Mouse (Mus musculus): ENCODE measurements around the gene Fars2. TPM values are rescaled to one million over a fixed set of nuclear protein-coding genes. Genes with fewer than 3 reads are reported as not detected.

Gene Fars2
- total RNA-seq, 2 experiments from 2014 or later = 33.7 to 42.4 TPM

DNA sequence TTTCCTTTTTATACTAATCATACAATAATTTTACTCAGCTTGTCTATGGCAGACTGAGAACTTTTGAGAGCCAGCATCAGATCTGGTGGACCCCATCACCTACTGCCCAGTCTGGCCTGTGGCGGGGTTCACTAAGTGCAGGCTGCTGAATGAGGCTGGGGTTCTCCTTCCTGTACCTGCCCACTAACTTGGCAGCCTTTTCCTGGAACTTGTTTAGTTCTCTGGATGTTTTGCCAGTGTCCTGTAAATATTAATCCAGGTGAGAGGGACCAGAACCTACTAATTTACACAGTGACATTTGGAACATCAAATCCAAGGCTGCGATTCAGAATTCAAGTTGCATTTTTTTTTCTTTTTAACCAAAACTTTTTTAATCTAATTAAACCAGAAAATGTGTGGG, 367.2 kb downstream of the Fars2 start:
- Histone ChIP-seq H3K27ac (no peak overlapping the region), H3K4me3 (no peak overlapping the region)
- DNase-seq (ENCODE audit: low spot score in 2 of 2) = no peak
- TF ChIP-seq CTCF (conservative IDR thresholded peaks at IDR 0.05) = no peak

DNA sequence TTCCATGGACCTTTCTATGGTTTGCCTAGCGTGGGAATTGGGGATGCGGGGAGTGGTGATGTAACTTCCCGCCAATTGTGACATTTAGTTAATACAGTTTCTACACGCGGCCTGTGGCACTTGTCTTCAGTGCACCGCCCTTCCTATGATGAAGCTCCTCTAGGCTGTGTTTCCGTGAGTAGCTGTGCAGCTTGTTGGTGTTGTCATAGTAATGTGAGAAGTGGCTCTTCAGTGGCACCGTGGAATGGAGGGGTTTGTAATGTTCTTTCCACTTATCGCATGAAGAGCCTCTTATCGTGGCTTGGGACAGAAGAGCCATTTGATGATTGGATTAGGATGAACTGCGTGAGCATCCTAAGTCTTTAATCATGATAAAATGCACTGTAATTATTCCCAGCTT, 369.5 kb downstream of the Fars2 start:
- H3K27ac ChIP-seq = no peak overlapping the region
- no peak overlapping the region for H3K4me3 ChIP-seq
- DNase-seq (ENCODE audit: low spot score in 2 of 2) = no peak
- no peak for TF ChIP-seq CTCF (conservative IDR thresholded peaks at IDR 0.05)

DNA sequence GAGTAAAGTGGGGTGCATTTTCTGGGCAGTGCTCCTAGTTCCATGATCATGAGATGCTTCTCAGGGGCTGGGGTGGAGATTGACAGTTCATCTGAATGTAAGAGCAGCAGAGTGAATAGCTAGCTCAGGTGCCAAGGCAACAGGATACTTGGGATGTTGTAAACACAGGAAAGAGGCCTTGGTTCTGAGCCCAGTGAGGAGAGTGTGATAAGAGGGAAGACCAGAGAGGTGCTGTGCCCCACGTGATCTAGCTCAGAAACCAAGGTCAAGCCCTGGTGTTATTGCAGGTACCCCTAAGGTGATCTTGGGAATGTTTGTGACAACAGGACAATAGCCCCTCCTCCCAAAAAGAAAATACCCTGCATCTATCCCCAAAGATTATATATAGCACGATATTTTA, 372.2 kb downstream of the Fars2 start:
- no peak for DNase-seq (ENCODE audit: low spot score in 2 of 2)
- H3K27ac ChIP-seq = peak overlapping the region; percentile 92; the same call in 1 of the 2 replicates
- H3K4me3 ChIP-seq = no peak overlapping the region
- TF ChIP-seq CTCF (conservative IDR thresholded peaks at IDR 0.05) = no peak

DNA sequence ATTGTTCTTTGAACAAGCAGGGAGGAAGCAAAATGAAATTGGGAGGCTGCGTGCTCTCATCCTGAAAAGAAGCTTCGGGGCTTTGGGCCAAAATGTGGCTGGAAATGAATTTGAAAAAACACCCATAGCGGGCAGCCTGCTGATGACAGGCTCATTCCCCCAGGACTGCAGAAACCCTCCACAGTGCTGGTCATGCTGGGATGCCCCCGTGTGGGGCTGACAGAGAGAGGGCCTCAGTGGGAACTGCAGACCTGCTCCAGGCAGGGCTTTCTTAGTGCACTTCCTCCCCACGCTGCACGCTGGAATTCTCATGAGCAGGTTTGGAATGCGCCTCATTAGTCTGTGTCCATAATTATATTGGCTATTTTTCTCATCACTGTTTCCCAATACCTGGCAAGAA, 373.4 kb downstream of the Fars2 start:
- H3K27ac ChIP-seq = peak overlapping the region; percentile 92
- no peak for DNase-seq (ENCODE audit: low spot score in 2 of 2)
- 0 out of 2 replicates have a peak, but pooled peaks have one; percentile 13 for TF ChIP-seq CTCF (conservative IDR thresholded peaks at IDR 0.05)

DNA sequence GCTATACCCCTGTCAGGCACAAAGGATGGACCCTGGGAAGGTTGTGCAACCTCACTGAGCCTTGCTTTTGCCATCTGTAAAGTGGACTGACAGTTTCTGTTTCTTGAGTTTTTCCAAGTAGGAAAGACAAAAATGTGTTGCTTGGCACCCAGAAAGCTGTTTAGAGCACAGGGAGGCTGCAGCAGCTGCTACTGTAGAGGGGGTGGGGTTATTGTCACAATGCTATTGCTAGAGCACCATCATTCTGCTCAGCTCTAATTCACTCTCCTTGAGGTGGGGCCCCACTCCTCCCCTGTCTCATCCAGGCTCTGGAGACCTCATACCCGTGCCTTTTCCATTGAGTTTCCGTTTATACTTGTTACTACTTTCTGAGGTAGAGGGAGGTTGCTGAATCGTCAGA, 375.2 kb downstream of the Fars2 start:
- no peak for TF ChIP-seq CTCF (conservative IDR thresholded peaks at IDR 0.05)
- Histone ChIP-seq H3K27ac (peak overlapping the region; percentile 92), H3K4me3 (no peak overlapping the region)
- peak; percentile 50 to 71 for DNase-seq (ENCODE audit: low spot score in 2 of 2)

More for the DNA sequence above, 373.4 kb downstream of the Fars2 start:
- no peak overlapping the region for H3K4me3 ChIP-seq

DNA sequence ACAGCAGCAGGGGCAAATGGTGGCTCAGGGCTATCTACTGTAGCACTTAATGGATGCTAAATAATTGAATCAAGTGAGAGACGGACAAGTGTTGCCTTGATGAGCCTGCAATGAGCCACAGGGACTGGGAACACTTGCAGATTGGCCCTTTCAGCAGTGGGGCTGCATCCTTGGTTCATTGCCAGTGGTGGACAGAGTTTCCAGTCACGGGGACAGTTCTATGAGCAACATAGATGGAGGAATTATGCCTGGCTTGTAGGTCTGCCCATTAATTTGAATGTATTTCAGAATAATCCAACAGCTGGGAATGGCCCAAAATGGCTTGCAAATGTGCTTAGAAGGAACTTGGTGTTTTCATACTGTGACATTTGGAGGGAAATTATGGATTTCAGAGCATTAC, 376.1 kb downstream of the Fars2 start:
- no peak for TF ChIP-seq CTCF (conservative IDR thresholded peaks at IDR 0.05)
- Histone ChIP-seq H3K27ac (peak overlapping the region; percentile 92), H3K4me3 (no peak overlapping the region)
- DNase-seq (ENCODE audit: low spot score in 2 of 2) = no peak

DNA sequence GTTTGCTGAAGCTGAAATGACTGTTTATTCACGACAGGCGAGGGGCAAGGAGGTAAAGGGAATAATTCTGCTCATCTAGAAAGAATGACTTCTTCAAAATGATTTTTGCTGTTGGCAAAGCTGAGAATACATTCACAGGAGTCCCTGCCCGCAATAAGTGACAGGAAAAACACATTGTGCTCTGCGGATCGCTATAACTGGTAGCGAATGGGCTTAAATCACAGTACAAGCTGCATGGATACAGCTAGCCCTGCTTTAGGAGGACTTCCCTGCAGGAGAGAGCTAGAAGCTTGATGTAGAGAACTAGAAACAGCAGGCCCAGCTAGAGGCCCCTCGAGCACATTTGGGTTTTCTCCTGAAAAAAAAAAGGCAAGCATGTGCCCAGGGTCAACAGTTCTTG, 376.6 kb downstream of the Fars2 start:
- no peak for TF ChIP-seq CTCF (conservative IDR thresholded peaks at IDR 0.05)
- Histone ChIP-seq H3K27ac (peak overlapping the region; percentile 92), H3K4me3 (no peak overlapping the region)
- peak in 1 of 2 experiments; percentile 34 for DNase-seq (ENCODE audit: low spot score in 2 of 2)

DNA sequence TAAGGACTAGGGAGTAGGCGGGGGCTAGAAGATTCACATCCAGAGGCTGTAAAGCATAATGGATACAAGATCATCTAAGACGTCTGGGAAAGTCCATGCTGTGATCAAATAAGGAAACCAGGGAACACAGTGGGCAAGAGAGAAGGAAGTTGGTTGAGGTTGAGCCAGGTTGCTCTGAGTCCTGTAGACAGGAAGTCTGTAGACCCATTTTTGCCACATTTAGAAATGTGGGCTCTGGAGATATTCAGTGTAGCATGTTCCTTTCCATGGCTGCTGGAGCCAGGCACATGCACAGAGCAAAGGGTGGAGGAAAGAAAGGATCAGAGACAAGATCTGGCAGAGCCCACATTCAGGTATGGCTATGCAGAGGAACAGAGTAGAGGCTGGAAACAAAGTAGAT, 378.8 kb downstream of the Fars2 start:
- DNase-seq (ENCODE audit: low spot score in 2 of 2) = no peak
- peak overlapping the region; percentile 92; the same call in 1 of the 2 replicates for H3K27ac ChIP-seq
- TF ChIP-seq CTCF (conservative IDR thresholded peaks at IDR 0.05) = no peak
- H3K4me3 ChIP-seq = no peak overlapping the region

DNA sequence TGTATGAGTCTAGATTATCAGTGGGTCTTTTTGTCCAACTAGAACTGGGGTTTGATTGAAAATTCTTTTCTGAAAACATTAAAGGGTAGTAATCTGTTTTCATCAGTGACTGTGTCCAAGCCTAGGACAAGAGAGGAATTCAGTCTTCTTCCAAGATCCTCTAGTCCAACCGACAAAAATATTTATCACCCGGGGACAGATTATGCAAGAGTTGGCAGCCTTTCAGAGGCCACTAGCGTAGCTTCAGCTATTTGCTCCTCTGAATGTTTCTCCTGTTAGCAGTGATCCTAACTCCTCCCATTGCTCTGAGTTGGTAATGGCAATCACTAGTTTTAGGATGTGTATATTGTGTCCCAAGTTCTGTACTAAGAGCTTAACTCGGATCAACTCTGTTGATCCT, 380.1 kb downstream of the Fars2 start:
- no peak for TF ChIP-seq CTCF (conservative IDR thresholded peaks at IDR 0.05)
- Histone ChIP-seq H3K4me3 (no peak overlapping the region), H3K27ac (no peak overlapping the region)
- DNase-seq (ENCODE audit: low spot score in 2 of 2) = no peak

DNA sequence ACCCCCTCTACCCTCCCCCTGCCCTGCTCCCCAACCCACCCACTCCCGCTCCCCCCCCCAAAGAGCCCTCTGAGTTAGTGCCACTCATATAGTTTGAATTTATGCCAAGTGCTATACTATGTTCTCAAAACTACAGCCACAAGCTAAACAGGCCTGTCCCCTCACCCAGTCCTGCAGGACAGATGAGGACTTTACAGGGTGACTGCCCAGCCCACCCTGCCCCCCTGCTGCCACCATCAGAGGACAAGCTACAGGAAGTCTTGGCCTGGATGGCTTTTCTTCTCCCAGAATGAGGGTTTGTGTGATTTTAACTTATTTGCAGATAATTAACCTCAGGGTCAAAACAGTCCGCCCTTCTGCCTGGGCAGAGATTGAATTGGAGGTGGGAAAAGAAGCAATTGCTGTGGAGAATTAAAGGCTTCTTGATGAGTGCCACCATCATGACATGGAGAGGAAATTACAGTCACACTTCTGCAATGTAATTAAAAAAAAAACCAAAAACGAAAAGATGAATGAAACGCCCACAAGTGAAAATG, 383.2 kb downstream of the Fars2 start:
- DNase-seq (ENCODE audit: low spot score in 2 of 2) = no peak
- no peak overlapping the region for H3K27ac ChIP-seq
- TF ChIP-seq CTCF (conservative IDR thresholded peaks at IDR 0.05) = no peak
- H3K4me3 ChIP-seq = no peak overlapping the region

DNA sequence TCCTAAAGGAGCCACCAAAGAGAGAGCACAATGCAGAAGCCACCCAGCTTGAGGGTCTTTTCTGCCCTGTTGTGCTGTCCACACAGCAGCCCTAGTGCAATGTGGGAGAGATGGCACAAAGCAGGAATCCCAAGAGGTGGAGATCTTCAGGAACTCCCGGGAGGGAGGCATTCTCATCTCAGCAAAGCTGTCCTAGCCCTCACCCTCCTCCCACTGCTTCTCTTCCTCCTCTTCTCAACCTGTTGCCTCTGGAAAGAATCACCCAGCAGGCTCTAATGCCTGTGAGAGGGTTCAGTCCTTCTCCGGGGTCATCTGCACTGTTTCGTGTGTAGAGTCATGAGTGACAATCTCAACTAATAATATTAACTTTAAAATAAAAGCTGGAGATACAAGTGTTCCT, 386.3 kb downstream of the Fars2 start:
- TF ChIP-seq CTCF (conservative IDR thresholded peaks at IDR 0.05) = no peak
- no peak overlapping the region for H3K4me3 ChIP-seq
- peak overlapping the region; percentile 46; the same call in 1 of the 2 replicates for H3K27ac ChIP-seq
- DNase-seq (ENCODE audit: low spot score in 2 of 2) = no peak

DNA sequence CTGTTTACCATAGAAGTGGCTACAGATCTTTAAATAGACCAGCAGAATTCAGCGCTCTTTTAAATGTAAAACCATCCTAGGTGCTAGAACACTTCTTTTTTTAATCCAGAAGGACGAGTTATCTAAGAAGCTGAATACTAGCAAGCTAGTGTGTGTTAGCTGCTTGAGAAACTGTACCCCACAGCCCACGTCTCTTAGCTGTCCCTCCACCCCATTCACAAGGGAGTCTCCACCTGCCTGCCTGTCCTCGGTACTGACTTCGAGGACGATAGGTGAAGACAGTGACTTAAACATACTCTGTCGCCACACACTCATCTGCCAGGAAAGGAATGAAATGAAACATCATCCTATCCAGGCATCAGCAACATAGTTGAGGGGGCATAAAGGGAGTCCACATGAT, 386.8 kb downstream of the Fars2 start:
- H3K4me3 ChIP-seq = no peak overlapping the region
- H3K27ac ChIP-seq = no peak overlapping the region
- DNase-seq (ENCODE audit: low spot score in 2 of 2) = no peak
- TF ChIP-seq CTCF (conservative IDR thresholded peaks at IDR 0.05) = no peak

DNA sequence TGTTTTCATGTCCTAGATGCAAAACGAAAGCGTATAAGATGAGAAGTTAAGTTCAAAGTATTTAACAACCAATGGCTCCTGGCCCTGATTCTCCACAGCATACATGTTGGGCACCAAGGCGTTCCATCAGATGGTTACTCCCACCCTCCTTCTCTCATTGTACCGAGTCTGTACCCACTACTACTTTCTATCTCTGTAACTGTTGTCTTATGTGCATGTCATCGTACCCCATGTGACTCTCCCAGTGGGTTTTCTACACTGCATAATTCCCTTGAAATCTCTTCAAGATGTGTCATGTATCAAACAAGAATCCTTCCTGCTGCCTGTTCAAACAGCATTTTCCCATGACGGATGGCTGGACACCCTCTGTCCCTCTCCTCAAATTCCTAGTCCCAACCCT, 388.5 kb downstream of the Fars2 start:
- Histone ChIP-seq H3K4me3 (no peak overlapping the region), H3K27ac (peak overlapping the region; percentile 88)
- TF ChIP-seq CTCF (conservative IDR thresholded peaks at IDR 0.05) = no peak
- peak in 1 of 2 experiments; percentile 30 for DNase-seq (ENCODE audit: low spot score in 2 of 2)

DNA sequence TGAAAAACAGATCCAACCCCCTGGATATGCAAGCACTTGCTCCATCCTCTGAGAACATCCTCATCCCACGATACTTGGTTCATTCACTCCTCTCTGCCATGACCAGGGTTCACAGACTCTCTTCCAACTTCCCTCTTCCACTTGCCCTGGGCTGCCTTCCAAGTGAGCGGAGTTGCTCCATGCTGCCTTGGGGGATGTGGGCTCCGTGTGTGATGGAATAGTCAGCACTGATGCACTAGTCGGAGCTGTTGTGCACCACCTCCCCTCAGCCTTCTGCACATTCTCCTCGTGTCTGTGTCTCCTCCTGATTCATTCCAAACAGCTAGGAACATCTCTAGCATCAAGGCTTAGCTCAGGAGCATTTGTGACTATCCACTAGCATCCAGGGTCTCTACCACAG, 389.1 kb downstream of the Fars2 start:
- peak; percentile 68 to 71 for DNase-seq (ENCODE audit: low spot score in 2 of 2)

More for the DNA sequence above, 389.1 kb downstream of the Fars2 start:
- H3K4me3 ChIP-seq = no peak overlapping the region
- peak overlapping the region; percentile 88 for H3K27ac ChIP-seq
- peak; percentile 53 for TF ChIP-seq CTCF (conservative IDR thresholded peaks at IDR 0.05)
